ENCODE assay signal across 10 mouse cellular contexts in genomic region chr9:32033937-32034336, GRCm38 (mm10).
DNase-seq lines count a peak whose midpoint lies in the region; ATAC-seq lines count a peak whose summit lies in the region.
"Had no signal": no experiment of that assay in that cellular context is flagged by ENCODE, and none has a peak within 500 bp of the region (broad histone marks: within the 10 kb centered on the region; RNA-seq: fewer than 3 reads in every experiment).

No protein-coding gene starts in this region.

- H3K4me2 ChIP-seq in forebrain, embryonic 16.5 days (ENCODE audit: low read length), result peak overlapping the region; percentile 79
- H3K4me2 ChIP-seq in midbrain, embryonic 12.5 days (replicated peaks), result peak overlapping the region; percentile 63

- H3K4me3 ChIP-seq in heart, embryonic 10.5 days, result peak overlapping the region; percentile 77
- peak overlapping the region; percentile 87 for H3K4me3 ChIP-seq in forebrain, embryonic 16.5 days (replicated peaks; ENCODE audit: low read length)
- peak overlapping the region; percentile 84 for H3K4me3 ChIP-seq in midbrain, embryonic 12.5 days

- H3K9me3 ChIP-seq in heart, embryonic 10.5 days, result no peaks in the 10 kb centered on the region
- no peaks in the 10 kb centered on the region for H3K9me3 ChIP-seq in forebrain, embryonic 16.5 days (ENCODE audit: control insufficient read depth, low read length)
- no peaks in the 10 kb centered on the region for H3K9me3 ChIP-seq in midbrain, embryonic 12.5 days

- H3K27me3 ChIP-seq in heart, embryonic 10.5 days (ENCODE audit: insufficient read depth, poor library complexity, severe bottlenecking), result no peaks in the 10 kb centered on the region
- no peaks in the 10 kb centered on the region for H3K27me3 ChIP-seq in forebrain, embryonic 16.5 days (replicated peaks; ENCODE audit: control insufficient read depth, insufficient read depth, low read length)
- no peaks in the 10 kb centered on the region for H3K27me3 ChIP-seq in midbrain, embryonic 12.5 days

- peaks cover 56% of the 10 kb centered on the region for H3K4me1 ChIP-seq in heart, embryonic 10.5 days
- peaks cover 24% of the 10 kb centered on the region for H3K4me1 ChIP-seq in forebrain, embryonic 16.5 days (replicated peaks; ENCODE audit: control insufficient read depth, insufficient read depth, low read length)
- peaks cover 26% of the 10 kb centered on the region for H3K4me1 ChIP-seq in midbrain, embryonic 12.5 days

- DNase-seq in heart, embryonic 10.5 days (ENCODE audit: low spot score), result no peak
- DNase-seq in heart, postnatal 4 days, result no peak
- DNase-seq in NIH3T3 (ENCODE audit: low read depth), result peak; percentile 50
- DNase-seq in spleen, postnatal 14 days (ENCODE audit: low spot score in 2 of 2), result no peak
- DNase-seq in right cerebral cortex, adult 18-20 months, result no peak
- DNase-seq in gastrocnemius, adult 18-20 months (ENCODE audit: low spot score), result no peak
- DNase-seq: adrenal gland, postnatal 10 days; lung, postnatal 10 days had no signal

- no peak for ATAC-seq in forebrain, embryonic 16.5 days
- no peak for ATAC-seq in midbrain, embryonic 12.5 days (ENCODE audit: low FRiP score, low read depth)

- peak overlapping the region; percentile 94; the same call in 1 of the 2 replicates for H3K9ac ChIP-seq in forebrain, embryonic 16.5 days (replicated peaks; ENCODE audit: low read depth, low read length)
- H3K9ac ChIP-seq in midbrain, embryonic 12.5 days (replicated peaks), result peak overlapping the region; percentile 46

- H3K27ac ChIP-seq in heart, embryonic 10.5 days, result no peak overlapping the region
- H3K27ac ChIP-seq in forebrain, embryonic 16.5 days (ENCODE audit: low read length), result no peak overlapping the region
- peak overlapping the region; percentile 2; the same call in 1 of the 2 replicates for H3K27ac ChIP-seq in midbrain, embryonic 12.5 days (replicated peaks)

- 27% methylated on average over 6 of the region's 6 CpGs for WGBS in heart, embryonic 10.5 days
- WGBS in forebrain, embryonic 16.5 days, result 17% methylated on average over 6 of the region's 6 CpGs
- WGBS in midbrain, embryonic 12.5 days, result 8% methylated on average over 6 of the region's 6 CpGs

- no peaks in the 10 kb centered on the region for H3K36me3 ChIP-seq in heart, embryonic 10.5 days
- H3K36me3 ChIP-seq in forebrain, embryonic 16.5 days (ENCODE audit: control insufficient read depth, insufficient read depth), result no peaks in the 10 kb centered on the region
- H3K36me3 ChIP-seq in midbrain, embryonic 12.5 days, result no peaks in the 10 kb centered on the region
